Mouse (Mus musculus) heart, adult 2 months (tissue): Measurements from ENCODE around the gene Colgalt2. TPM values are rescaled to one million over a fixed set of nuclear protein-coding genes. Genes with fewer than 3 reads are reported as not detected.

Source experiments
- DNase-seq, 2 experiments: peaks; one replicate each; pipeline ENCODE4 v3.0.0; 2021
- H3K27ac ChIP-seq: fragments of 200-600 bp; 2 replicates; pipeline ENCODE4 v1.8.1; 2022
- H3K27me3 ChIP-seq: fragments of 200-500 bp; 2 replicates; pipeline ENCODE4 v1.6.1; 2012; ENCODE audit warnings: mild to moderate bottlenecking, low read length, inconsistent platforms, mixed read lengths; ENCODE audit not compliant: control insufficient read depth, insufficient read depth
- H3K36me3 ChIP-seq: fragments of 200-500 bp; 2 replicates; pipeline ENCODE4 v1.6.1; 2012; ENCODE audit warnings: low read length, inconsistent platforms; ENCODE audit not compliant: control insufficient read depth, insufficient read depth
- H3K4me1 ChIP-seq: fragments of 200-500 bp; 2 replicates; pipeline ENCODE4 v1.6.1; 2011; ENCODE audit warnings: low read length; ENCODE audit not compliant: control insufficient read depth, insufficient read depth
- H3K4me3 ChIP-seq: fragments of 200-600 bp; 2 replicates; pipeline ENCODE4 v1.8.1; 2022
- H3K79me2 ChIP-seq: fragments of 200-500 bp; replicated peaks from 2 replicates; pipeline ENCODE4 v1.6.1; 2012; ENCODE audit warnings: mild to moderate bottlenecking, inconsistent platforms, low read length, moderate library complexity, mixed read lengths; ENCODE audit not compliant: control insufficient read depth, insufficient read depth
- H3K9ac ChIP-seq: fragments of 200-500 bp; 2 replicates; pipeline ENCODE4 v1.6.1; 2012; ENCODE audit warnings: low read depth, mild to moderate bottlenecking, control low read depth, inconsistent platforms, low read length, mixed read lengths
- CTCF ChIP-seq: fragments of 200-600 bp; IDR thresholded peaks from 2 replicates; pipeline ENCODE4 v1.8.1; 2022; ENCODE audit warnings: antibody characterized with exemption, mild to moderate bottlenecking, moderate library complexity
- EP300 ChIP-seq: fragments of 200-500 bp; IDR thresholded peaks from 2 replicates; pipeline ENCODE4 v1.6.1; 2011; ENCODE audit warnings: low read depth, low read length, control low read depth; ENCODE audit not compliant: insufficient read depth
- POLR2A ChIP-seq: fragments of 200-500 bp; IDR thresholded peaks from 2 replicates; pipeline ENCODE4 v1.6.1; 2011; ENCODE audit warnings: mild to moderate bottlenecking, low read depth, low read length, control low read depth; ENCODE audit not compliant: insufficient read depth
- WGBS: fragments of 180-500 bp; shearing (Covaris S2); methylation state at CpG from one replicate; pipeline ENCODE4 v1.1.7; 2018; 5-methylcytosine and 5-hydroxymethylcytosine counted together
- intact Hi-C: fragments of 180-260 bp; cut with DNase I; formaldehyde crosslinking; loops from one replicate; pipeline ENCODE4 v1.15.1; 2025
- polyA plus RNA-seq: library from polyadenylated mRNA; depleted of rRNA; stranded (reverse); fragments of >200 nt; gene quantifications from 2 replicates; pipeline ENCODE4 v1.2.3, GENCODE M21; 2012; rRNA removed
- total RNA-seq, 2 experiments: library from RNA; stranded (reverse); gene quantifications; 2 replicates each; pipeline ENCODE4 v1.2.3; 2021

Colgalt2 gene
- total and polyA plus RNA-seq, 3 experiments = 3.3 to 5.3 (median 4.1) TPM

- TF ChIP-seq CTCF (no peak), EP300 (peak; percentile 15; the same call in 1 of the 2 replicates), POLR2A (0 out of 2 replicates have a peak, but pooled peaks have one; percentile 26)
- WGBS = 4% methylated on average over 7 of the region's 7 CpGs
- DNase-seq = peak; percentile 81 to 88
- no peaks in the 10 kb centered on the region for H3K27me3 ChIP-seq
- no peak overlapping the region; the same call in 1 of the 2 replicates for H3K4me3 ChIP-seq
- H3K4me1 ChIP-seq = peaks cover 20% of the 10 kb centered on the region
- peaks cover 25% of the 10 kb centered on the region for H3K36me3 ChIP-seq
- peak overlapping the region; percentile 48; the same call in 1 of the 2 replicates for H3K9ac ChIP-seq
- intact Hi-C loops = loop anchor here (2.0 kb wide), 2 partner anchors 23 to 69 kb away; no protein-coding TSS in a partner anchor
- peak overlapping the region; percentile 89 for H3K27ac ChIP-seq
- 0 out of 2 replicates have a peak, but pooled peaks cover 1% of the 10 kb centered on the region for H3K79me2 ChIP-seq
These were observed 156.4 kb downstream of the Colgalt2 start for GRCm38 (mm10) chr1:152555944-152556573.

GRCm38 (mm10) chr1:152556576-152557281 lies 157.1 kb downstream of the Colgalt2 start:
- no peak overlapping the region for H3K9ac ChIP-seq
- H3K27ac ChIP-seq = peak overlapping the region; percentile 89
- H3K79me2 ChIP-seq = 0 out of 2 replicates have a peak, but pooled peaks cover 1% of the 10 kb centered on the region
- H3K4me3 ChIP-seq = no peak overlapping the region; the same call in 1 of the 2 replicates
- intact Hi-C loops = loop anchor here (2.0 kb wide), 2 partner anchors 22 to 68 kb away; no protein-coding TSS in a partner anchor
- H3K36me3 ChIP-seq = peaks cover 20% of the 10 kb centered on the region
- no peaks in the 10 kb centered on the region for H3K27me3 ChIP-seq
- TF ChIP-seq CTCF (peak; percentile 27), POLR2A (no peak)
- H3K4me1 ChIP-seq = peaks cover 24% of the 10 kb centered on the region
- peak; percentile 61 to 80 for DNase-seq
- 2% methylated on average over 14 of the region's 14 CpGs for WGBS

Other genes with a start within 250 kb of the Colgalt2 start
- gene Tsen15, start 13.1 kb upstream of the Colgalt2 start, total RNA-seq = 10 to 100 TPM; 19.3 to 21.0 TPM
- gene Tsen15, start 13.1 kb upstream of the Colgalt2 start, polyA plus RNA-seq = 14.4 and 24.8 TPM in 2 replicates